Mouse (Mus musculus) liver (tissue): ENCODE measurements at regions not wholly inside any gene's neighbourhood (a gene's known extent, or its start where the extent isn't known, plus 50 kb on each side); places are given as distances from the start of the nearest gene placed in this dataset.
"Not testable (repeated sequence)": the region's sequence is repeated elsewhere in the genome, so short reads cannot be mapped to it uniquely, and the experiment has no call there.

Source experiments
- DNase-seq: peaks from one replicate; pipeline ENCODE4 v3.0.0-alpha.2; 2020; ENCODE audit warnings: mixed read lengths

- DNase-seq = peak; percentile 67
Observed at GRCm38 (mm10) chr4:8084954-8085639, 153.7 kb downstream of the Car8 start.

DNA sequence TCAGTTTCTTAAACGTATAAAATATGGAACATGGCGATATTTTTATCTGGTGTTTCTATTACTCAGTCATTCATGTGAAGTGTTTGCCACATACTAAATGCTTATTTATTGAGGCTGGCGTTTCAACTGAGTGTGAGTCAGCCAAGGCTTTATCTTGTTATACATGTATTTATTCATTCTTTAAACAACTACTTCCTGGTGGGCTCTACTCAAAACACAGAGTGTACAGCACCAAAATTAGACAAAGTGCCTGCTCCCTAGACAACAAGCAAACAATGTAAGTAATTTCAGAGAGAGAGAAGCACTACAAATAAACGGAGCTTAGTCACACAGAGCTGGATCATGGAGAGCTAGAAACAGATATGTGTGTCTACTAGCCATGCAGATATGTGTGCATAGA, 159.5 kb downstream of the Car8 start:
- DNase-seq = no peak

GRCm38 (mm10) chr4:8072989-8073573, 165.8 kb downstream of the Car8 start:
- DNase-seq = no peak

DNA sequence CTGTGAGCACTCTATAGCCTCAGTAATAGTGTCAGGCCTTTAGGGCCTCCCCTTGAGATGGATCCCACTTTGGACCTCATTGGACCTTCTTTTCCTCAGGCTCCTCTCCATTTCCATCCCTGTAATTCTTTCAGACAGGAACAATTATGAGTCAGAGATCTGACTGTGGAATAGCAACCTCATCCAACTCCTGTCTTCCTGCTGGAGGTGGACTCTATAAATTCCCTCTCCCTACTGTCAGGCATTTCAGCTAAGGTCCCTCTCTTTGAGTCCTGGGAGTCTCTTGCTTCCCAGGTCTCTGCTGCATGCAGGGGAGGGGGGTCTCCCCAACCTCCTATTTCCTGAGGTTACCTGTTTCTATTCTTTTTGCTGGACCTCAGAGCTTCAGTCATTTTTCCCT, 168.1 kb downstream of the Car8 start:
- not testable (repeated sequence) for DNase-seq

GRCm38 (mm10) chr4:8068086-8068485, 170.8 kb downstream of the Car8 start:
- DNase-seq = no peak

DNA sequence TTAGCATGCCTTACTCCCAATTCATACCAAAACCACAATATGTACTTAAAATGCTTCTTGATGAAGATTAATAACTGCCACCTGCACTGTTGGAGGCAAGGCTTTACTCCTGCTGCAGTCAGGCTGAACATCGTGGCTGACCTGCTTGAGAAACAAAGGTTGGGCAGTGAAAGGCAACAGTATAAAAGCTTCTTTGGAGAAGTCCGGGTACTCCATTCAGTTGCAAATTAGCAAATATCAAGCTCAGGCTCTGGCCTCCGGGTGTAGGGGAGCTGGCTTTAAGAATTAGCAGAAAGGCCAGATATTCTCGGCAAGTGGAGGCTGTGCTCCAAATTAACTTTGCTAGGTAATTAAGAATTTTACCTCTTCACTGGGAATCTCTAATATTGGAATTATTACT, 197.1 kb downstream of the Car8 start:
- no peak for DNase-seq

DNA sequence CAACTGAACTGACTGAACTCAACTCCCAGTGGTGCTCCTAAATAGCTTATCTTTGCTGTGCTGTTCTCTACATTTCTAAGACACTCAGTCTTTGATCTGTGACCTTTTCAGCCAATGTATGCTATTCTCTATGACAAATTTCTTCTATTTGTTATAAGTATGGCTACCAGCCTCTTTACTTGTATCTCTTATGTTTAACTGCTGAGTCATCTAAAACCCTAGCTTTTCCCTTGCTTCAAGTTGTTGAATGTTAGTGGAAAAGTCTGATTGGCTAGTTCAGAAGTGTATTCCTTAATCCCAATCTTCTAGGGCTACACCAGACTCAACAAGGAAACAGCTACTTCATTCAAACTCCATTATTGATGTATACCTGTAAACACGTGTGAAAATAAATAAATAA, 201.0 kb downstream of the Car8 start:
- no peak for DNase-seq

DNA sequence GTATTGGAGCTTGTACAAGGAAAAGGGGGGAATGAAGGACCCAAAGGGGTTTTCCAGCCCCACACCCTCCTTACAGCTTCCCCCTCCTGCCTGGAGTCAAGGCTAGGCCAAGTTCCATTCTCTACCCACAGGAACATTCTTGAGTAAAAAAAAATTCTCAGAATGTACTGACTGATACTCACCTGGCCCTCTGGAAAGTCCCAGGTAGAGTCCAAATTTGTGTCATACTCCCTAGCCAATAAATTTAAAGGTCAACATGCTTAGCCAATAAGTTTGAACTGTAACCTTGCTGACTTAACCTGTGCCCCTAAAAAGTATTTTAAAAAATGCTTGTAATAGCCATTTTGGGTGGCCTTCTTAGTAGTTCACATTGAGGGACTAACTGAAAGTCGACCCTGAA, 205.4 kb downstream of the Car8 start:
- DNase-seq = not testable (repeated sequence)

GRCm38 (mm10) chr4:8005155-8005554, 233.7 kb downstream of the Car8 start:
- no peak for DNase-seq

DNA sequence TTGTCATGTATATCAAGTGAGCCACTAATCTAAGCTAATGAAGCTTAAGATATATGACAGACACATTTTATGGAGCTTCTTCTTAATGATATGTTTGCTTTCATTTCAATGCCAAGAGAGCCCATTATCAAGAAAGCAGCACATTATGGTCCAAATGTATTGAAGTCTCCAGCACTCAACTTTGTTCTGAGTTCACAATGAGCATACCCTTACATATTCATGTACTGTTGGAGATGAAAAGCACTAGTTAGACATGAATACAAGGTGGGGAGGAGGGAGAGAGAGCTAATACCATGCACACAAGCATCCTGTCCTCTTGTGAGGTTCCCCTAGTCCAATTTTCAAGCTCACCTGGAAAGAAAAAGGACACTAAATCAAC, 241.3 kb downstream of the Car8 start:
- DNase-seq = no peak

DNA sequence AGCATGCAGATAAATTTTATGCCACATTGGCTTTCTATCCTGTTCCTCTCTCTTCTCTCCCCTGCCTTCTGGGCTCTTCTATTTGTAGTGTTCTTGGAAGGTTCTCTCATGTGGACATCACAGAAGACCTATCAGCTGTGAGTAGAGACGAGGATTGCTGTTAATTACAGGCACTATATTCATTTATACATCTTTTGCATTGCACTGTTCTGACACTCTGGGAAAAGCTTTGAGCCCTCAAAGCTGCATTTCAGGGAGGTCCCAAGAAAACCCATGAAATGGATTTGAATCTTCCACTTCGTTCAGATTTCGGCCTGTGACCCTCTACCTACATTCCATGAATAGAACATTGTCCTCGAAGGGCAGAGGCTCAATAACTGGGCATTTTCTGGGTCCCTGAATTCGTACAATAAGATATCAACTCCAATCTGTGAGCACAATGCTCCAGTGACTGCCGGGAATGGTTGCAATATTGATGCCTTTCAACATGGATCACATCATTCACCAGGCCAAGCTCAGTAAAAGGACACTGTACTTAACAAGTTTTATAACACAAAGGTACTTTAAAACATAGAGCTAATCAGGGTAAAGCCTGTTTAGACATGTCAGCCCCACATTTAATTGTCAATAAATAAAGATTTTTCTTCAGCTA, 241.8 kb downstream of the Car8 start:
- DNase-seq = no peak

GRCm38 (mm10) chr4:7992944-7993343, 245.9 kb downstream of the Car8 start:
- no peak for DNase-seq

DNA sequence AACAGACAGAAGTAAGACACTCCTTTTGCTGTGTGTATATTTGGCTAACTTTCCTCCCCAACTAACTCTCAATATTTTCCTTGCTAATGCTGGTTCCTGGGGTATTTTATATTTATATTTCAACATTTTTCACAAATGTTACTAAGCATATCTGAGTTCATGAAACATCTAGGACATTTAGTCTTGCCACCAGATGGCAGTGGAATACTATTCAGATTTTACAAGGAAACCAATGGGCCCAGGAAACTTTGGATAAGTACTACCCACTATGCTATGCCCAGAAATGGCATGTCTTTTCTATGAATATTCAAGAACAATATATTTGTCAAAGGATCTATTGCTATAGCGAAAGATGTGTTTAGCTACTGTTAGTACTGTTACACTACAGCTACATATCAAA, 251.1 kb downstream of the Car8 start:
- DNase-seq = no peak

GRCm38 (mm10) chr4:7987346-7987745, 251.5 kb downstream of the Car8 start:
- DNase-seq = no peak

GRCm38 (mm10) chr4:7984814-7985213, 254.0 kb downstream of the Car8 start:
- no peak for DNase-seq

- DNase-seq = no peak
Observed at GRCm38 (mm10) chr4:7979772-7980351, 259.0 kb downstream of the Car8 start.

DNA sequence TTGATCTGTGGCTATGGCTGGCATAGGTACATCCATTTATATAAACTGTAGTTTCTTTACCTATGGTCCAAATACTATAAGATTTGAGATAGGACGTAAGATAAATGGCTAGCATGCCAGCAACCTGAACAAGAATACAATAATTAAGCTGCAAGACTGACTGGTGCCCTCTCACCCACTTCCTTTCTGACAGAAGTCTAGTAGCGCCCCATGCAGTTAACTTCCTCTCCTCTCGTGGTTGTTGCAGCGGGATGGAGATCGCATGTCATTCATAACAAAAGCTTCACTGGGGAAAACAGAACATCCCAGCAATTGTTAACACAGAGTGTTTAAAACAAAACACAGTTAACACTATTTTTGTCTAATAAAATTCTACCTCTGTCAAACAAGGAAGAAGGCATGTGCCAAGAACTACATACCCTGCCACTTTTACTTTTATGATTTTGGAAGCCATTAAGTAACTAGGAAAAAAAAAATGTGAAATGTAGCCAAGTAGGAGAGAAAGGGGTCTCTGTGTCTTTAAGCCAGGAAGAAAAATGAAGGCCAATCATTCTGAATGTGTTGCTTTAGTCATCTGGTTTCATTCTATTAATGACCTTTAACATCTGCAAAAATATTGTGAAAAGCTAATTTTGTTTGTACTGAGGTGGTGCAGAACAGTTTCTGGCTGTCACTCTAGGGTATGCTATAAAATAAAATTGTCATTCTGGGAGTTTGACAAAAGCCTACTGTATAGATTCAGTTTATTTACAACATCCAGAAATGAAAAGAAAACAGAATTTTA, 261.0 kb downstream of the Car8 start:
- no peak for DNase-seq

DNA sequence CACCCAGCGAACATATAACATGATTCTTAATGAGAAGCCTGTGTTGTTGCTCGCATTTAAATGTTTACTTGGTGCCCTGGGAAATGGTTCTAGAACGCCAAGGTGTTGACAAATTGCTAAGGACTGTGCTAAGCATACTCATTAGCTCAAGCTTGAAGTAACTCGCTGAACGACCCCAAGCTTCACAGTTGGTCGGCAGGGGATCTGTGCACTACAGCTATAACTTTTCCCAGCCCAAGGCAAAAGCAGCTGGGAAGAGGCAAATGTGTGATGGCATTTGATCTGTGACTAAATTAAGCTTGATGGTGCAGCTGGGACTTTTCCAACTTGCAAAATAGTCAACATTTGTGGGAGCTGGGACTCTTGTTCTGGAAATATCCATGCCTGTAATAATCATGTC, 268.6 kb downstream of the Car8 start:
- DNase-seq = no peak

GRCm38 (mm10) chr4:7965663-7966062, 273.2 kb downstream of the Car8 start:
- DNase-seq = no peak

- no peak for DNase-seq
Observed at GRCm38 (mm10) chr4:7961521-7962172, 277.2 kb downstream of the Car8 start.

GRCm38 (mm10) chr4:7960335-7960734, 278.5 kb downstream of the Car8 start:
- no peak for DNase-seq

DNA sequence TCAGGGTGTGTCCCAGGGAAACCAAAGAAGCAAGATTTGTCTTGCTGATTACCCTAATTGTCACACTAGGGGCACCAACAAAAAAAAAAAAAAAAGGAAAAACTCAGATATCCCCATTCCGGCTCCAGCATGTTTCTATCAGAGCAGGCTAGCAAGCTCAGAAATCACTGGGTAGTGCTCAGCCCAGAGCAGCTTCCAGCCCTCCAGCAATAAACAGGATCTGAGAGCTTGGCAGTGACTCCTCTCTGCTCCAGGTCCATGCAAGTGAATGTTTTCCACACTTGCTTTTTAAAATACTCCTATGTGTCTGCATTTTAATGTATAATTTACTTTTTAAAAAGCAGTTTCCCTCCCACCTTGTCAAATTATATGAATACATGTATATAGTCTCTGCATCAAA, 290.8 kb downstream of the Car8 start:
- DNase-seq = no peak

DNA sequence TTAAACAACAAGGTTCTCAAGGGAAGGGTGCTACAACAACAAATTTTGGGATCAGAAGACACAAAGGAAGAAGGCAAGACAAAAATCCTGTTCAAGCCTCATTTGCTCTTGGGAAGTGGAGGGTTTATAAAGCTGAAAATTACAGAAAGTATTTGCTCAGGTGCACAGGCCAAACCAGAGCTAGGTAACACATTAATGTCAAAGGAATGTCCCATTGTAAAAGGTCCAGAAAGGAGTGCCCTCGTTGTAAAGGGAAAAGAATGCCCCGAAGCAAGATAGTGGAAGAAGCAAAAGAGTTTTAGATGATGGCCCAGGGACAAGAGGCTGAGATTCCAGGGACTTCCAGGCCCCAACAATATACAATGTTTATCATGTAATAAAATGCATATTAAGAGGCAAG, 317.3 kb downstream of the Car8 start:
- DNase-seq = no peak
